Mouse (Mus musculus) right cerebral cortex, adult 18-20 months (tissue): ENCODE data around the gene Rnf135.
"Not testable (repeated sequence)": the region's sequence is repeated elsewhere in the genome, so short reads cannot be mapped to it uniquely, and the experiment has no call there.

Experiments used
- DNase-seq: peaks from one replicate; pipeline ENCODE4 v3.0.0; 2022; ENCODE audit warnings: mixed read lengths

Gene Rnf135

GRCm38 (mm10) chr11:80163362-80164116, 20.1 kb upstream of the Rnf135 start:
- DNase-seq: no peak

- DNase-seq: no peak
Observed at GRCm38 (mm10) chr11:80164224-80164623, 19.4 kb upstream of the Rnf135 start.

GRCm38 (mm10) chr11:80168121-80168520, 15.5 kb upstream of the Rnf135 start:
- DNase-seq: no peak

GRCm38 (mm10) chr11:80168611-80169249, 14.9 kb upstream of the Rnf135 start:
- DNase-seq: no peak

GRCm38 (mm10) chr11:80169629-80170028, 14.0 kb upstream of the Rnf135 start:
- DNase-seq: no peak

GRCm38 (mm10) chr11:80170351-80170750, 13.3 kb upstream of the Rnf135 start:
- no peak for DNase-seq

GRCm38 (mm10) chr11:80171884-80172283, 11.8 kb upstream of the Rnf135 start:
- DNase-seq: no peak

GRCm38 (mm10) chr11:80173963-80174670, 9.5 kb upstream of the Rnf135 start:
- DNase-seq: no peak

- DNase-seq: no peak
Observed at GRCm38 (mm10) chr11:80176911-80177895, 6.4 kb upstream of the Rnf135 start.

- no peak for DNase-seq
Observed at GRCm38 (mm10) chr11:80178316-80178715, 5.3 kb upstream of the Rnf135 start.

GRCm38 (mm10) chr11:80181021-80181749, 2.5 kb upstream of the Rnf135 start:
- no peak for DNase-seq

- not testable (repeated sequence) for DNase-seq
Observed at GRCm38 (mm10) chr11:80183054-80183704, 472 bp upstream of the Rnf135 start.

GRCm38 (mm10) chr11:80184531-80185071, 950 bp downstream of the Rnf135 start:
- DNase-seq: no peak

GRCm38 (mm10) chr11:80185441-80185976, 1.9 kb downstream of the Rnf135 start:
- not testable (repeated sequence) for DNase-seq

- no peak for DNase-seq
Observed at GRCm38 (mm10) chr11:80190280-80190679, 6.6 kb downstream of the Rnf135 start.

- no peak for DNase-seq
Observed at GRCm38 (mm10) chr11:80193827-80194226, 10.2 kb downstream of the Rnf135 start.

GRCm38 (mm10) chr11:80196351-80196750, 12.7 kb downstream of the Rnf135 start:
- no peak for DNase-seq

- no peak for DNase-seq
Observed at GRCm38 (mm10) chr11:80199316-80199715, 15.7 kb downstream of the Rnf135 start.

- DNase-seq: no peak
Observed at GRCm38 (mm10) chr11:80199773-80200172, 16.1 kb downstream of the Rnf135 start.

GRCm38 (mm10) chr11:80200326-80200725, 16.7 kb downstream of the Rnf135 start:
- no peak for DNase-seq

GRCm38 (mm10) chr11:80202296-80202695, 18.6 kb downstream of the Rnf135 start:
- DNase-seq: no peak
